Mouse (Mus musculus) heart, embryonic 15.5 days (tissue): ENCODE measurements around the gene Shmt2. TPM values are rescaled to one million over a fixed set of nuclear protein-coding genes. Genes with fewer than 3 reads are reported as not detected.

Experiments
- ATAC-seq: fragments of 200-750 bp; cut with Nextera tagmentation; replicated peaks from 2 replicates; pipeline ENCODE4 v1.8.0; 2017; ENCODE audit warnings: low read depth, moderate TSS enrichment; ENCODE audit not compliant: insufficient number of reproducible peaks, insufficient read depth, low FRiP score
- H3K27ac ChIP-seq: fragments of 300-500 bp; sonication (generic); 2 replicates; pipeline ENCODE4 v1.5.1; 2015; ENCODE audit warnings: mild to moderate bottlenecking, inconsistent platforms
- H3K27me3 ChIP-seq: fragments of 300-500 bp; sonication (generic); 2 replicates; pipeline ENCODE4 v1.6.1; 2015; ENCODE audit warnings: inconsistent platforms
- H3K36me3 ChIP-seq: fragments of 300-500 bp; sonication (generic); 2 replicates; pipeline ENCODE4 v1.6.1; 2015; ENCODE audit warnings: mild to moderate bottlenecking, inconsistent platforms
- H3K4me1 ChIP-seq: fragments of 300-500 bp; sonication (generic); replicated peaks from 2 replicates; pipeline ENCODE4 v1.6.1; 2015; ENCODE audit warnings: inconsistent platforms
- H3K4me2 ChIP-seq: fragments of 300-500 bp; sonication (generic); 2 replicates; pipeline ENCODE4 v1.6.1; 2015; ENCODE audit warnings: inconsistent platforms, mild to moderate bottlenecking, moderate library complexity
- H3K4me3 ChIP-seq: fragments of 300-500 bp; sonication (generic); 2 replicates; pipeline ENCODE4 v1.5.1; 2015; ENCODE audit warnings: mild to moderate bottlenecking, inconsistent platforms
- H3K9ac ChIP-seq: fragments of 300-500 bp; sonication (generic); 2 replicates; pipeline ENCODE4 v1.6.1; 2015; ENCODE audit warnings: mild to moderate bottlenecking, inconsistent platforms
- H3K9me3 ChIP-seq: fragments of 300-500 bp; sonication (generic); replicated peaks from 2 replicates; pipeline ENCODE4 v1.6.1; 2016; ENCODE audit warnings: inconsistent platforms
- WGBS: fragments of 180-500 bp; shearing (Covaris S2); methylation state at CpG from one replicate; pipeline ENCODE4 v1.1.7; 2015; ENCODE audit warnings: mixed read lengths; 5-methylcytosine and 5-hydroxymethylcytosine counted together
- polyA plus RNA-seq: library from polyadenylated mRNA; unstranded; fragments of >200 nt; fragmentation: Nextera tagmentation; extraction: Ambion mirVana; gene quantifications from 2 replicates; pipeline ENCODE4 v1.2.1, GENCODE M21; 2015

The Shmt2 gene
- polyA plus RNA-seq, 1 experiment from 2014 or later = 89.8 TPM

DNA sequence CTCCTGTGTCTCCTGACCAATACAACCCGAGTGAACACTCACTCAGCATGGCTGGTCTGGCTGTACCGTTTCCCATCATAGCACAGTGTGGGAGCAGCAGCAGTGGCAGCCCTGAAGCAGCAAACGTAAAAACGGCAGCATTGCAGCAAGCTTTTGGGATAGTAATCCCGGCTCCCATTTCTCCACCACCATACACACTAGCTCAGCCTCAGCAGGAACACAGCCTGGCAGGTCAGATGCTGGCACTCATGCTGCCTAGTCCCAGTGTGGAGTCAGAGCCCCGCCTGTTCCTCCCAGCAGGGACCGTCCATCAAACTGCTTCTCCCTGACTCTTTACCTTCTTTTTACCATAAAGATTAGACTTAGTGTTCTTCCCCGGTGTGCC lies 31.1 kb downstream of the Shmt2 start:
- 87% methylated on average over 8 of the region's 8 CpGs for WGBS
- H3K27ac ChIP-seq = no peak overlapping the region
- no peak for ATAC-seq
- H3K9ac ChIP-seq = no peak overlapping the region
- H3K4me1 ChIP-seq = no peaks in the 10 kb centered on the region
- H3K36me3 ChIP-seq = peaks cover 69% of the 10 kb centered on the region
- H3K9me3 ChIP-seq = no peaks in the 10 kb centered on the region
- no peaks in the 10 kb centered on the region for H3K27me3 ChIP-seq
- H3K4me2 ChIP-seq = no peak overlapping the region
- no peak overlapping the region for H3K4me3 ChIP-seq

DNA sequence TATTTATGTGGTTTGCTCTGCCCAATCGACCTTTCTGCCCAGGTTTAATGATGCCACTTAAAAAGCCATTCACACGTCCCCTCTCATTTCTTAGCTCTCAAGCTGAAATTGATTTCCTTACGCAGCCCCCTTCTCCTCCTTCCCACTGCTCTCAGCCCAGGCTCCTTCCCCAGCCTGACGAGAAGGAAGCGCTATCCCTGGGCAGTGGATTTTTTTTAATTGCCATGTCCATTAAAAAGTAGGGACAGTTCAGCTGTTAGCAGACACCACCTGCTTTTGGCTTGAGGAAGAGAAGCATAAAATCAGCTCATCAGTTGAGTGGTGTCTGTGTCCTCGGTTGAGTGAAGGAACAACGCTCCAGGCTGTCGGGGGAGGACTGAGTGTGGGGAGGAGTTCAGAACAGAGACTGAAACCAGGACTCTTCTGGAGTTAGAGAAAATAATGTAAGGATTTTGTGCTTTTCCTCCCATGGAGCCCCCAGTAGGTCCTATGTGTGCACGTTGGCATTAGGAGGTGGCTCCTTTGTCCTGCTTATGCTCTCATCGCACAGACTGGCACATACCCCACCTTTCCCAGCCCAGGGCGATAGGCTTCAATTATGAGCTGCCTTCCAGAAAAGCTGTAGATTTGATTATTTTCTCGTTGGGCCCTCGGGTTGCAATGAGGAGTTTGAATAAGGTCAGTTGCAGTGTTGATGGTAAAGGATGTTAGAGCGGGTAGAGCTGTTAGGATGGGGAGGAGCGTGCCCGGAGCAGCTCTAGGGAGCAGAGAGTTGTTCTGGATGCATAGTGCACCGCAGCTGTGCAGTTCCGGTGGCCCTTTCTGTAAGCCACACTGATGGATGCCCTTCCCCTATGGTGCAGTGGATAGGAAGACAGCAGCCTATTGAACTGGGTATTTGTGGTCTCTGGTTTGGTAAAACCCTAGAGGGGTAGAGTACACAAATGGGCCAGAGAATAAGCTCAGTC lies 31.8 kb downstream of the Shmt2 start:
- Histone ChIP-seq H3K9ac (no peak overlapping the region), H3K4me3 (no peak overlapping the region), H3K27ac (no peak overlapping the region), H3K4me2 (no peak overlapping the region), H3K36me3 (peaks cover 67% of the 10 kb centered on the region), H3K27me3 (no peaks in the 10 kb centered on the region), H3K9me3 (no peaks in the 10 kb centered on the region), H3K4me1 (no peaks in the 10 kb centered on the region)
- ATAC-seq = no peak
- WGBS = 86% methylated on average over 18 of the region's 18 CpGs

DNA sequence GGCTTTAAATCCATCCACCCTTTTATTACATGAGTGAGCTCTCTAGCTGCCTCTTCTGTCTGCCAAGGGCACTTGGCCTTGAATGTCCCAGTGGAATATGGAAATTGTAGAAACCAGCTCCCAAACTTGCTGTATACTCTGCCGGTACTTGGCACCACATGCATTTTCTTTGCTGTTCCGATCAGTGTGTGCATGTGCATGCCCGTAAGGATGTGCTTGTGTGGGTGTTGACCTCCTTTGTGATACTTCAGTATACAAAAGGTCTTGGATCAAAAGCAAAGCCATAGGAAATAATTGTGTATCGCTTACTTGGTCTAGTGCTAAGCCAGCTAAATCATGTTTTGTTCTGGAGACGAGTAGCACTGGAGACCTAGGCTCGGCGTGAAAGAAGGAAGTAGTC lies 33.4 kb downstream of the Shmt2 start:
- ATAC-seq = no peak
- Histone ChIP-seq H3K4me2 (no peak overlapping the region), H3K27ac (no peak overlapping the region), H3K9me3 (no peaks in the 10 kb centered on the region), H3K27me3 (no peaks in the 10 kb centered on the region), H3K9ac (no peak overlapping the region), H3K4me1 (no peaks in the 10 kb centered on the region), H3K4me3 (no peak overlapping the region), H3K36me3 (peaks cover 68% of the 10 kb centered on the region)
- WGBS = 88% methylated on average over 7 of the region's 7 CpGs

DNA sequence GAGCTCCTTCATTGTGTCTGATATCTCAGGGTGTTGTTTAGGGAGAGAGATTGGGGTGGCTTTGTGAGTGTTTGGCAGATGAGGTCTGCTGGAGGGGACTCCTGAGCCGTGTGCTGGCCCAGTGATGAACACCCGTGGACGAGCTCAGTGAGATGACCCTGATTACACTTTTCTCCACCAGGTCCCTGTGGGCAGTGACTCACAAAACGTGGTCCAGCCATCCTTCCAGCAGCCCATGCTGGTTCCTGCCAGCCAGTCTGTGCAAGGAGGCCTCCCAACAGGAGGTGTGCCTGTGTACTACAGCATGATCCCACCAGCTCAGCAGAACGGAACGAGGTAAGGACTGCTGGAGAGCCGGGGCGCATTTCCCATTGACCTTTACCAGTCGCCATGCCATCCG lies 37.0 kb downstream of the Shmt2 start:
- H3K4me1 ChIP-seq = no peaks in the 10 kb centered on the region
- ATAC-seq = no peak; the same call in 1 of the 2 replicates
- no peak overlapping the region for H3K4me3 ChIP-seq
- H3K27ac ChIP-seq = no peak overlapping the region
- peaks cover 40% of the 10 kb centered on the region for H3K36me3 ChIP-seq
- no peaks in the 10 kb centered on the region for H3K9me3 ChIP-seq
- 78% methylated on average over 10 of the region's 10 CpGs for WGBS
- no peak overlapping the region for H3K4me2 ChIP-seq
- no peaks in the 10 kb centered on the region for H3K27me3 ChIP-seq
- no peak overlapping the region for H3K9ac ChIP-seq

DNA sequence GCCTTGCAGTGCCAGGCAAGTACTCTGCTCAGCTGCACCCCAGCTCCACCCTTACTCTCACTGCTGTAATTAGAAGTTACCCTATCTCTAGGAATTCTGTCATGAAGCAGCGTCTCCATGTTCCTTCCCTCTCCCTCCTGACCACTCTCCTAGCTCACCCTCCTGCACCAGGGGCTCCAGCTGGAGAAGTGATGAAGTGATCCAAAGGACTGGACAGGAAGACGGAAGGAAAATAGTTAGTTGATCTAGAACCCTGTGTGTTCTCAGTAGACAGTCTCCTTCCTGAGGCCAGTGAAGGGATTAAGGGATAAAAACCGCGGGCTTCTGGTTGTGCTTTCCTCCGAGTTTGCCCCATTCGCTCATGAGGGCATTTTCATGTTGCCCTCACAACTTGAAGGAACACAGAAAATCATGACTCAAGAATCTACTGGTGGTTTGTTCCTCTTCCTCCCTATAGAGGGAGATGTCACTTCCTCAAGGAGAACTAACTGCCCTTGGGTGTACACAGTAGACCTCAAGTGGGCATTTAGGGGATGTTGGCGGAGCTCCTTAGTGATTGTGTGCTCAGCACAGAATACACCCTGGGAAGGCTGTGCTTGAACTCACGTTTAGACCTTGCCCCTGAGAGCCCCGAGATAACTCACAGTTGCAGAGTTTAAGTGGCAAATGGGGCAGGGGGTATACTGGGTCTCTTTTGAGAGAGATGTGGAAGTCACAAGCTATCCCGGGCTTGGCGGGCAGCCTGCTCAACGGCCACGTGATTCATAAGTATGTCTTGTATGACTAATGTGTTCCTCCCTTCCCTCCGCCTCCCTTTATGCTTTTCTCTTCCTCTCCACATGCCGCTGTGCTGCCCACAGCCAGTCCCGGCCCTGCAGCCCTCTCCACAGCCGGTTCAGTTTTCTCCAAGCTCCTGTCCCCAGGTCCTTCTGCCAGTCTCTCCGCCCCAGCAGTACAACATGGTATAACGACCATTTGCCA lies 41.1 kb downstream of the Shmt2 start:
- Histone ChIP-seq H3K4me3 (no peak overlapping the region), H3K4me1 (no peaks in the 10 kb centered on the region), H3K27ac (no peak overlapping the region), H3K4me2 (no peak overlapping the region), H3K9ac (no peak overlapping the region), H3K27me3 (no peaks in the 10 kb centered on the region), H3K9me3 (no peaks in the 10 kb centered on the region), H3K36me3 (peaks cover 29% of the 10 kb centered on the region; the same call in 1 of the 2 replicates)
- 0 out of 2 replicates have a peak, but pooled peaks have one; percentile 35 for ATAC-seq
- WGBS = 80% methylated on average over 19 of the region's 19 CpGs

DNA sequence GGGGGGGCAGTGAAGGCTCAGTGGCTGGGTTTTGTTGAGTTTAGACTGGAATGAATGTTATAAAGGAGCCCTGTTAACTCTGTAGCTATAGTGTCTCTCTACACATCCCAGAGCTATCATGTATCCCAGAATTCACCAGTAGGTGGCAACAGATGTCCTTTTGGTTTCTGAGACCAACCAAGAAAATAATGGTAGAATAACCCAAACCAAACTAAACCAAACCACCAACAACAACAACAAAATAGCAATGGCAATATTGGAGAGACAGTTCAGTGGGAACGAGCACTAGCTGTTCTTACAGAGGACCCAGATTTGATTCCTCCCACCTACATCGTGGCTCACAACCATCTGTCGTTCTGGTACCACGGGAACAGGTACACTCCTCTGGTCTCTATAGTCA lies 43.1 kb downstream of the Shmt2 start:
- WGBS = 93% methylated on average over 4 of the region's 4 CpGs
- Histone ChIP-seq H3K9me3 (no peaks in the 10 kb centered on the region), H3K36me3 (peaks cover 12% of the 10 kb centered on the region; the same call in 1 of the 2 replicates), H3K4me3 (no peak overlapping the region), H3K4me2 (no peak overlapping the region), H3K9ac (no peak overlapping the region), H3K4me1 (no peaks in the 10 kb centered on the region), H3K27ac (no peak overlapping the region), H3K27me3 (no peaks in the 10 kb centered on the region)
- ATAC-seq = no peak

DNA sequence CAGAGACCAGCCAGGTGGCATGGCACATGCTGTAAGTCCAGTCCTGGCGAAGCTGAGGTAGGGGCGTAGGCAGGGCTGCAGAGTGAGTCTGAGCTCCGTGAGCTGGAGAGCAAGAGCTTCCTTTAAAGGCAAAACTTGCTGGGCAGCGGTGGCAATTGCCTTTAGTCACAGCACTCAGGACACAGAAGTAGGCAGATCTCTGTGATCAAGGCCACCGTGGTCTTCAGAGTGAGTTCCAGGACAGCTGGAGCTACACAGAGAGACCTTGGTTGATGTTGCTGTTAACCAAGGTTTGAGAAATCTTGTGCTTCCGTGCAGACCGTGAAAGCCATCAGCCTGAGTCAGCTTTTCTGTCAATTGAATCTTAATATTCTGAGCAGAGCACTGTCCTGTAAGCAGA lies 44.9 kb downstream of the Shmt2 start:
- no peak overlapping the region for H3K27ac ChIP-seq
- WGBS = 88% methylated on average over 7 of the region's 7 CpGs
- peaks cover 15% of the 10 kb centered on the region; the same call in 1 of the 2 replicates for H3K36me3 ChIP-seq
- H3K4me2 ChIP-seq = no peak overlapping the region
- no peaks in the 10 kb centered on the region for H3K4me1 ChIP-seq
- no peak overlapping the region for H3K4me3 ChIP-seq
- no peaks in the 10 kb centered on the region for H3K9me3 ChIP-seq
- ATAC-seq = no peak
- no peak overlapping the region for H3K9ac ChIP-seq
- H3K27me3 ChIP-seq = no peaks in the 10 kb centered on the region

DNA sequence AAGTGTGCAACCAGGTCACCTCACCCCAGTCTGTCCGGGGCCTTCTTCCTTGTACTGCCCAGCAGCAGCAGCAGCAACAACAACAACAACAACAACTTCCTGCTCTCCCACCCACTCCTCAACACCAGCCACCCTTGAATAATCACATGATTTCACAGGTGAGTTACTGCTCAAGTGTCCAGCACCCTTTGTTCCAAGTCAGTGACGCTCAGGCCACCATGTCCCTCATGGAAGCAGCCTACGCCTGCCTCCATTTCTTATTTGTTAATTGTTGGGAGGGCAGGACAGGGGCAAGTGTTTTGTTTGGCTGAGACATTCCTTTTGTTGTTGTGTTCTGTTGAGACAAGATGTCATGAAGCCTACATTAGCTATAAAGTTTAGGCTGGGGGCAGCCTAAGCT lies 45.7 kb downstream of the Shmt2 start:
- Histone ChIP-seq H3K9ac (no peak overlapping the region), H3K4me3 (no peak overlapping the region), H3K9me3 (no peaks in the 10 kb centered on the region), H3K4me1 (peaks cover 3% of the 10 kb centered on the region), H3K36me3 (peaks cover 15% of the 10 kb centered on the region; the same call in 1 of the 2 replicates), H3K27ac (no peak overlapping the region), H3K4me2 (no peak overlapping the region), H3K27me3 (no peaks in the 10 kb centered on the region)
- no peak for ATAC-seq
- WGBS = 76% methylated on average over 3 of the region's 3 CpGs

DNA sequence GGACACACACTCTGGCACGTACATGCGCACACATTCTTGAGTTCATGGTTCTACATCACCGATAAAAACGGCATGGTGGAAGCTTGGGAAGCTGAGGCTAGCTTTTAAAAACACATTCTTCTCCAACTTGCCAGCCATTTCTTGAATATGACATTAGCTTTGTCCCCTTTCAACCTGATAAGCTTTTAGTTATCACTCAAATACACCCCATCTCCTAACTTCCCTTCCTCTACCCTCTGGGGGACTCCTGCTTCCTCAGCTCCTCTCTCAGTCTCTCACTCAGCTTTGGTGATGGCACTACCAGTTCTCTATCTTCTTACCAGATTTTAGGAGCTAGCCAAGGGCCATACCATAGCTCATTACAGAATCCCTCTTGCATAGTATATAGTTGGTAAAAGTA lies 47.1 kb downstream of the Shmt2 start:
- no peak overlapping the region for H3K27ac ChIP-seq
- no peak overlapping the region for H3K9ac ChIP-seq
- no peak overlapping the region for H3K4me2 ChIP-seq
- H3K4me3 ChIP-seq = no peak overlapping the region
- no peaks in the 10 kb centered on the region for H3K27me3 ChIP-seq
- peaks cover 7% of the 10 kb centered on the region for H3K4me1 ChIP-seq
- H3K36me3 ChIP-seq = peaks cover 17% of the 10 kb centered on the region; the same call in 1 of the 2 replicates
- ATAC-seq = no peak
- no peaks in the 10 kb centered on the region for H3K9me3 ChIP-seq
- WGBS = 94% methylated on average over 4 of the region's 4 CpGs

DNA sequence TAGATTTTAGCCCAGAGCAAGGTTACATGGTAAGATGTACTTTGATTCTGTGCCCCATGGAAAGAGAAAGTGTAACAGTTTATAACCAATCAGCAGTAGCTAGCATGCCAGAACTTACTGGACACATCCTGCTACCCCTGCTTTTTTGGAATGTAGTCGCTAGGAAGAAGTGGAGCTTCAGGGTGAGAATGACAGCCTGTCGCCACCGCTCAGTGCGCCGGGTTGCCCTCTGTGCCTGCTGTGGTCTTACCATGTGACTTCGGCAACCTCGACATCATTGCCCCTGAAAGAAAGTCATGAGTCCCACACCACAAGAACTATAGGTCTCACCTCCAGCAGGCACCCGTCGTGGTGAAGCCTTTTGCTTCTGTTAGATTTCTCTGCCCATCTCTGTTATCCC lies 49.5 kb downstream of the Shmt2 start:
- Histone ChIP-seq H3K27me3 (no peaks in the 10 kb centered on the region), H3K27ac (no peak overlapping the region), H3K36me3 (peaks cover 25% of the 10 kb centered on the region; the same call in 1 of the 2 replicates), H3K9ac (no peak overlapping the region), H3K9me3 (no peaks in the 10 kb centered on the region), H3K4me2 (no peak overlapping the region), H3K4me3 (no peak overlapping the region), H3K4me1 (peaks cover 7% of the 10 kb centered on the region)
- no peak; the same call in 1 of the 2 replicates for ATAC-seq
- WGBS = 43% methylated on average over 9 of the region's 9 CpGs
